Mouse (Mus musculus) CH12.LX (cell line): ENCODE results near the gene Thap2. TPM values are rescaled to one million over a fixed set of nuclear protein-coding genes. Genes with fewer than 3 reads are reported as not detected.
A peak's percentile ranks its signal among the peaks of the same experiment; 100 is the strongest.

Experiments used
- DNase-seq: peaks from one replicate; pipeline ENCODE4 v3.0.0-alpha.2; 2013; ENCODE audit errors: extremely low read depth
- H3K27ac ChIP-seq: 2 replicates; pipeline ENCODE4 v1.5.1; 2012; ENCODE audit warnings: low read depth, mild to moderate bottlenecking, control low read depth, moderate library complexity; ENCODE audit not compliant: insufficient read depth
- H3K27me3 ChIP-seq: replicated peaks from 2 replicates; pipeline ENCODE3; 2012; ENCODE audit warnings: inconsistent platforms
- H3K36me3 ChIP-seq, 2 experiments: replicated peaks in 1 of 2; 2 replicates each; pipeline versions ENCODE3 to v1.6.1; 2012; ENCODE audit warnings: inconsistent platforms in 1 of 2, low read length in 1 of 2, mild to moderate bottlenecking in 1 of 2, mixed read lengths in 1 of 2, moderate library complexity in 1 of 2; ENCODE audit not compliant: control insufficient read depth in 1 of 2, insufficient read depth in 1 of 2
- H3K4me1 ChIP-seq, 2 experiments: 2 replicates each; pipeline ENCODE4 v1.6.1; 2012; ENCODE audit warnings: inconsistent platforms in 1 of 2, moderate library complexity in 1 of 2; ENCODE audit not compliant: insufficient read depth in 2 of 2, control insufficient read depth in 1 of 2
- H3K4me2 ChIP-seq: 2 replicates; pipeline ENCODE4 v1.6.1; 2012; ENCODE audit warnings: low read depth, mild to moderate bottlenecking, control low read depth; ENCODE audit not compliant: poor library complexity, insufficient read depth, severe bottlenecking
- H3K4me3 ChIP-seq, 3 experiments: fragments of 150-350 bp in 1 of 3; sonication (generic) in 1 of 3; replicated peaks in 1 of 3; 2 replicates each; pipeline versions ENCODE3 to v1.5.1; 2011 to 2012; ENCODE audit warnings: low read depth in 2 of 3, low read length in 2 of 3, mild to moderate bottlenecking in 2 of 3, moderate library complexity in 2 of 3, control low read depth in 1 of 3, improper control_type of control experiment in 1 of 3, inconsistent platforms in 1 of 3, mixed read lengths in 1 of 3; ENCODE audit not compliant: poor library complexity in 1 of 3
- H3K79me2 ChIP-seq: replicated peaks from 2 replicates; pipeline ENCODE4 v1.6.1; 2012; ENCODE audit warnings: mild to moderate bottlenecking, moderate library complexity; ENCODE audit not compliant: control insufficient read depth, poor library complexity, insufficient read depth, severe bottlenecking; ENCODE audit errors: extremely low read depth
- H3K9ac ChIP-seq: 2 replicates; pipeline ENCODE4 v1.6.1; 2012; ENCODE audit warnings: low read depth, mild to moderate bottlenecking, control low read depth, moderate library complexity; ENCODE audit not compliant: insufficient read depth
- H3K9me3 ChIP-seq: replicated peaks from 2 replicates; pipeline ENCODE3; 2012; ENCODE audit warnings: low read length, inconsistent platforms, mixed read lengths
- BHLHE40 ChIP-seq: IDR thresholded peaks from 2 replicates; pipeline ENCODE4 v1.6.1; 2011; ENCODE audit warnings: mild to moderate bottlenecking, low read depth, low read length, improper control_type of control experiment
- CHD2 ChIP-seq: IDR thresholded peaks from 2 replicates; pipeline ENCODE4 v1.6.1; 2011; ENCODE audit warnings: low read length, improper control_type of control experiment
- CTCF ChIP-seq, 2 experiments: IDR thresholded peaks in 1 of 2; conservative IDR thresholded peaks in 1 of 2; 2 replicates each; pipeline ENCODE4 v1.5.1; 2011 to 2012; ENCODE audit warnings: low read depth in 2 of 2, low read length in 2 of 2, improper control_type of control experiment in 1 of 2, inconsistent platforms in 1 of 2, mild to moderate bottlenecking in 1 of 2, moderate library complexity in 1 of 2
- E2F4 ChIP-seq: IDR thresholded peaks from 2 replicates; pipeline ENCODE4 v1.6.1; 2011; ENCODE audit warnings: low read depth, low read length, improper control_type of control experiment; ENCODE audit not compliant: insufficient replicate concordance
- EP300 ChIP-seq: IDR thresholded peaks from 2 replicates; pipeline ENCODE4 v1.6.1; 2011; ENCODE audit warnings: low read length, improper control_type of control experiment
- ETS1 ChIP-seq: conservative IDR thresholded peaks from 2 replicates; pipeline ENCODE4 v1.6.1; 2012; ENCODE audit warnings: low read depth, mild to moderate bottlenecking, inconsistent platforms, low read length, improper control_type of control experiment, moderate library complexity
- IRF4 ChIP-seq: IDR thresholded peaks from 2 replicates; pipeline ENCODE4 v1.6.1; 2014; ENCODE audit warnings: low read depth, mild to moderate bottlenecking, inconsistent platforms, low read length, improper control_type of control experiment
- MAZ ChIP-seq: IDR thresholded peaks from 2 replicates; pipeline ENCODE4 v1.6.1; 2012; ENCODE audit warnings: low read depth, mild to moderate bottlenecking, inconsistent platforms, low read length, improper control_type of control experiment, moderate library complexity
- MEF2A ChIP-seq: IDR thresholded peaks from 2 replicates; pipeline ENCODE4 v1.6.1; 2014; ENCODE audit warnings: low read depth, mild to moderate bottlenecking, inconsistent platforms, low read length, improper control_type of control experiment, borderline replicate concordance
- MXI1 ChIP-seq: IDR thresholded peaks from 2 replicates; pipeline ENCODE4 v1.6.1; 2011; ENCODE audit warnings: mild to moderate bottlenecking, low read depth, low read length, improper control_type of control experiment
- MYC ChIP-seq: IDR thresholded peaks from 2 replicates; pipeline ENCODE4 v1.6.1; 2011; ENCODE audit warnings: low read depth, mild to moderate bottlenecking, improper control_type of control experiment, low read length
- NELFE ChIP-seq: IDR thresholded peaks from 2 replicates; pipeline ENCODE4 v1.6.1; 2011; ENCODE audit warnings: low read depth, low read length, improper control_type of control experiment
- NRF1 ChIP-seq: IDR thresholded peaks from 2 replicates; pipeline ENCODE4 v1.6.1; 2014; ENCODE audit warnings: low read depth, mild to moderate bottlenecking, inconsistent platforms, low read length, improper control_type of control experiment, moderate library complexity
- RAD21 ChIP-seq: IDR thresholded peaks from 2 replicates; pipeline ENCODE4 v1.6.1; 2011; ENCODE audit warnings: low read depth, mild to moderate bottlenecking, low read length, improper control_type of control experiment, moderate library complexity
- RCOR1 ChIP-seq: conservative IDR thresholded peaks from 2 replicates; pipeline ENCODE4 v1.6.1; 2012; ENCODE audit warnings: low read depth, mild to moderate bottlenecking, inconsistent platforms, low read length, improper control_type of control experiment
- SIN3A ChIP-seq: IDR thresholded peaks from 2 replicates; pipeline ENCODE4 v1.6.1; 2012; ENCODE audit warnings: low read length, improper control_type of control experiment, inconsistent platforms
- TBP ChIP-seq: conservative IDR thresholded peaks from 2 replicates; pipeline ENCODE4 v1.6.1; 2011; ENCODE audit warnings: low read depth, low read length, improper control_type of control experiment
- TCF12 ChIP-seq: IDR thresholded peaks from 2 replicates; pipeline ENCODE4 v1.6.1; 2014; ENCODE audit warnings: low read depth, mild to moderate bottlenecking, inconsistent platforms, low read length, improper control_type of control experiment
- UBTF ChIP-seq: IDR thresholded peaks from 2 replicates; pipeline ENCODE4 v1.6.1; 2012; ENCODE audit warnings: low read depth, mild to moderate bottlenecking, inconsistent platforms, low read length, improper control_type of control experiment, moderate library complexity
- USF2 ChIP-seq: conservative IDR thresholded peaks from 2 replicates; pipeline ENCODE4 v1.6.1; 2011; ENCODE audit warnings: low read depth, low read length, improper control_type of control experiment
- ZKSCAN1 ChIP-seq: IDR thresholded peaks from 2 replicates; pipeline ENCODE4 v1.6.1; 2012; ENCODE audit warnings: low read depth, inconsistent platforms, low read length, improper control_type of control experiment, borderline replicate concordance
- dilution Hi-C: fragments of 300-500 bp; cut with MboI; formaldehyde crosslinking; loops from 2 replicates; pipeline ENCODE4 v1.14.3; 2020; ENCODE audit warnings: low sequenced_read_pairs; ENCODE audit not compliant: extremely low pct_unique_long_range_greater_than_20kb, extremely low pct_ligation_motif_present
- in situ Hi-C: fragments of 300-500 bp; cut with MboI; formaldehyde crosslinking; loops from 3 replicates; pipeline ENCODE4 v1.14.3; 2019; ENCODE audit warnings: low sequenced_read_pairs, low pct_ligation_motif_present, low pct_unique_long_range_greater_than_20kb, mixed read lengths
- polyA plus RNA-seq: library from polyadenylated mRNA; unstranded; fragments of >175 nt; gene quantifications from 2 replicates; pipeline ENCODE4 v1.2.1, GENCODE M21; 2012; ENCODE audit warnings: low read depth; ENCODE audit not compliant: insufficient read length
- total RNA-seq, 2 experiments: library from RNA; depleted of rRNA; stranded (reverse); fragments of 300-350 nt in 1 of 2; fragments of >200 nt in 1 of 2; gene quantifications; 2 replicates each; pipeline ENCODE4 v1.2.3; 2012 to 2014

Gene Thap2
- total and polyA plus RNA-seq, 3 experiments: 4.8 to 11.3 (median 7.9) TPM

DNA sequence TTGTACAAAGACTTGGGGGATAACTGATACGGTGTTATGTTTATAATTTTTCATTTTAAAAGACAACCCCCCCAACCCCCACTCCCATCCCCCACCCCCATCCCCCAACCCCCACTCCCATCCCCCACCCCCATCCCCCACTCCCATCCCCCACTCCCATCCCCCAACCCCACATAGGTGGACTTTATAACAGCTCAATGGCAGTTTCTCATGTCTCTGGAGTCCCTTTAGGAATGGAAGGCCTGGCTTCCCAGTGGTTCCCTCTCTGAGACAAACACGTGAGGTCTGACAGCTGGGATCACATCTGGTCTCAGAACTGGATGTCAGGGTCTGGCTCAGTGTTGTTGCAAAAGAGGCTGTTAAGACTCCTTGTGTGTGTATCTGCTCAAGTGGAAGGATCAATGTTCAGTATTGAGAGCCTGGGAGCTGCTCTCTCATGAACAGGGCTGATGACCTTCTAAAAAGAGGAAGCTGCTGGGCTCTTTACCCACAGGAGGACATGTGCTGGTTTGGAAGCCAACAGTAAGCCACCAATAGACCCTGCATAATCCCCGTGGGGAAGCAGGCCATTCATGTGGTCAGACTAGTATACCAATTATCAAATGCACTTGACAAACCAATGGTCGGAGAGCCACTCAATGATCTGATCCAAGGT lies 41.3 kb downstream of the Thap2 start (continued):
- no peak for TF ChIP-seq ZKSCAN1
- TF ChIP-seq, all 38 proteins: peak for 5

DNA sequence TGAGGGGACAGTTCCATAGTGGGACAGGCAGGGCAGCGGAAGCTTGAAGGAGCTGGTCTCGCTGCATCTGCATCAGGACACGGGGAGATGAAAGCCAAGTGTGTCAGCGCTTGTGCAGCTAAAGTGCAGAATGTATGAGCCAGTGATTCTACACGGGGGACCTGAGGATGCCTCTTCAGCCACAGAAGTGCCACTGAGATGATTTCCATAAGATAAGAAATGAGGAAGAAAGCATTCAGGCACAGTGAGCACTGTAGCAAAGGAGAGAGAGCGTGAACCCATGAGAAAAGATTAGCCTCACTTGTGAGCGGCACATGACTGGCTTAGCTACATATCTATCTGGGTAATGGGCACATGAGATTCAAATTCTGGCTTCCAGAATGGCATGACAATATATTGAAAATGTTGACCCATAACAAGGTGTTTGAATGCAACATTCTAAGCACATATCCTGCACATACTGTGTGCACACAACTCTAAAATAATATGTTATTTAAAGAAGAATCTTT lies 44.4 kb downstream of the Thap2 start:
- in situ Hi-C loops (no loop called here), dilution Hi-C loops (no loop called here)
- Histone ChIP-seq H3K4me2 (no peak overlapping the region), H3K79me2 (no peaks in the 10 kb centered on the region), H3K9ac (no peak overlapping the region), H3K27me3 (no peaks in the 10 kb centered on the region), H3K36me3 (peaks cover 27 to 53% of the 10 kb centered on the region in 2 experiments), H3K9me3 (no peaks in the 10 kb centered on the region), H3K27ac (no peak overlapping the region), H3K4me1 (peaks cover 8 to 52% of the 10 kb centered on the region in 2 experiments), H3K4me3 (no peak overlapping the region)
- TF ChIP-seq NELFE: no peak
- DNase-seq: no peak

DNA sequence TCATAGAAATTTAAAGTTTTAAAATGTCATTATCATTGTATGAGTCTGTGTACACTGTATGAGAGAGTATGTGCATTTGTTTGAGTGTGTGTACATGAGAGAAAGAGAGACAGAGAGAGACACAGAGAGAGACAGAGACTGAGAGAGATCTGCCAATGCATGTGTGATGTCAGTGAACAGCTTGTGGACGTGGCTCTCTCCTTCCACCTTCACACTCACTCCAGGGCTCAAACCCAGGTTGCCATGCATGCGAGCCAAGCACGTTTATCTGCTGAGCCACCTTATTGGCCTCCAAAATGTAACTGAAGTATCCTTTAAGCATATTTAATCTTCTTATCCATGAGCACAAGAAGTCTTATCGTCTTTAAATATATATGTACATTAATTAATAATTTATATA lies 47.3 kb downstream of the Thap2 start:
- Histone ChIP-seq H3K4me3 (no peak overlapping the region), H3K4me1 (peaks cover 10 to 56% of the 10 kb centered on the region in 2 experiments), H3K27ac (no peak overlapping the region), H3K36me3 (peaks cover 18 to 37% of the 10 kb centered on the region in 2 experiments), H3K4me2 (no peak overlapping the region), H3K9ac (no peak overlapping the region), H3K9me3 (no peaks in the 10 kb centered on the region), H3K27me3 (no peaks in the 10 kb centered on the region), H3K79me2 (0 out of 2 replicates have a peak, but pooled peaks cover 3% of the 10 kb centered on the region)
- dilution Hi-C loops: no loop called here
- TF ChIP-seq E2F4 (no peak), SIN3A (no peak), ETS1 (no peak), ZKSCAN1 (no peak), MAZ (no peak)
- DNase-seq: no peak
- in situ Hi-C loops: no loop called here

DNA sequence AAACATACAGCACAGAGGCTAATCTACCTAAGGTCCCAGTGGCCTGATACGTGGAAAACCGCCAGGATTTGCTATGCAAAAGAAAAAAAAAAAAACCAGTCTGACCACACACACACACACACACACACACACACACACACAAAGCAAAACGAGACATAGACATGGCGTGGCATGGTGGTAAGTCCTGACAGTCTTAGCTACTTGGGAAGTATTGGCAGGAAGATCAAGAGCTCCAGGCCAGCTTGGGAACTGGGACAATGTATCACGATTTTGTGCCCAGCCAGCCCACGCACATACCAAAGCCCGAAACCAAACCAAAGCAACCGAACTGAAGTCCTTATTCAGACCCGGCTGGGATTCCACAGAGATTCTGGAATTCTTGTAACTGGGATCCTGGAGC lies 50.7 kb downstream of the Thap2 start:
- dilution Hi-C loops (no loop called here), in situ Hi-C loops (loop anchor here (5.0 kb wide), 1 partner anchor 54 kb away; no protein-coding TSS in a partner anchor)
- Histone ChIP-seq H3K9ac (peak overlapping the region; percentile 82), H3K9me3 (no peaks in the 10 kb centered on the region), H3K4me1 (peaks cover 18 to 57% of the 10 kb centered on the region in 2 experiments), H3K36me3 (peaks cover 0 to 9% of the 10 kb centered on the region in 2 experiments), H3K4me3 (peak overlapping the region; percentile 38 to 49 (median 46)), H3K27me3 (no peaks in the 10 kb centered on the region), H3K4me2 (peak overlapping the region; percentile 96), H3K79me2 (0 out of 2 replicates have a peak, but pooled peaks cover 3% of the 10 kb centered on the region), H3K27ac (peak overlapping the region; percentile 100)
- no peak for DNase-seq
- TF ChIP-seq MXI1 (peak; percentile 66), BHLHE40 (peak; percentile 74), SIN3A (peak; percentile 81; the same call in 1 of the 2 replicates), NRF1 (no peak), TCF12 (peak; percentile 42; the same call in 1 of the 2 replicates), CHD2 (peak; percentile 55), MEF2A (no peak; the same call in 1 of the 2 replicates), RCOR1 (peak; percentile 14; the same call in 1 of the 2 replicates), CTCF (conservative IDR thresholded peaks at IDR 0.05 in 1 of 2, IDR thresholded peaks at IDR 0.05 in 1 of 2; ENCODE audit: low read depth in 2 of 2, low read length in 2 of 2) (no peak), UBTF (no peak), RAD21 (no peak), MYC (peak; percentile 24; the same call in 1 of the 2 replicates), TBP (peak; percentile 34; the same call in 1 of the 2 replicates), USF2 (no peak), IRF4 (peak; percentile 30; the same call in 1 of the 2 replicates), EP300 (no peak), ZKSCAN1 (no peak), E2F4 (no peak)
